Mouse (Mus musculus): ENCODE data around the gene Dtnbp1.

Dtnbp1 gene

DNA sequence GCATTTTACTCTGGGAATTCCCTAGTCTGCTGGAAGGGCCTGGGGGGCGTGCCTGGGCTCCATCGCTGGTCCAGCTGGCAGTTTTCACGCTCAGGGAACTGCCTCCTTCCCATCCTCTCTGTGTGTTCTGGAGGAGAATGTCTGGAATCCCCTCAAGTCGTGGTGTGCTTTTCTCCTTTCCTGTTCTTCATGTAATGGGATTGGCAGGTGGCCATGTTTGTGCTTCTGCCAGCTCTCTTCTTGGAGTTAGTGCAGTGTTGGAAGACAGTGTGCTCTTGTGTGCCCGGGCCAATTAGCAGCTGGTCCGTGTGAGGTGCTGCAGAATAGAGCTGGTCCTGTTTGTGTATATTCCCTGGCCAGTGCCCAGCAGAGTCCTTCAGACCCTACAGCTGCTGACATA, 94.2 kb downstream of the Dtnbp1 start:
- DNase-seq (ENCODE audit: low read depth in 1 of 2, low spot score in 2 of 2), result no peak

- DNase-seq (ENCODE audit: low read depth in 1 of 2, low spot score in 2 of 2), result no peak
Measured at GRCm38 (mm10) chr13:44906141-44906540, 95.8 kb downstream of the Dtnbp1 start.

- DNase-seq (ENCODE audit: low read depth in 1 of 2, low spot score in 2 of 2), result no peak
Measured at GRCm38 (mm10) chr13:44904271-44904670, 97.7 kb downstream of the Dtnbp1 start.

DNA sequence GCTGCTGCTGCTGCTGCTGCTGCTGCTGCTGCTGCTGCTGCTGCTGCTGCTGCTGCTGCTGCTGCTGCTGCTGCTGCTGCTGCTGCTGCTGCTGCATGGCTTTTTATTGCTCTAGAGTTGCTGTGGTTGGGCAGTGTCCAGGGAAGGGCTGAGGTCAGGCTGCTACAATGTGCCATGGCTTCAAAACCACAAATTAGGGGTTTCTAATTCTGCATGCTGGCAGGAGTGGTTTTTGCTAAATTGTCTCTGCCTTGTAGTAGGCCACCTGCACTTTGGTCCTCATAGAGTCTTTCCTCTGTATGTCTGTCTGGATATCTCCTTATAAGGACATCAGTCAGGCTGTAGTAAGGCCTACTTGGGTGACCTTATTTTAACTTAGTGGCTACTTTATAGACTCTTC, 98.5 kb downstream of the Dtnbp1 start:
- no peak for DNase-seq (ENCODE audit: low read depth in 1 of 2, low spot score in 2 of 2)

- no peak for DNase-seq (ENCODE audit: low read depth in 1 of 2, low spot score in 2 of 2)
Measured at GRCm38 (mm10) chr13:44902299-44902698, 99.6 kb downstream of the Dtnbp1 start.

GRCm38 (mm10) chr13:44896211-44896610, 105.7 kb downstream of the Dtnbp1 start:
- no peak for DNase-seq (ENCODE audit: low read depth in 1 of 2, low spot score in 2 of 2)

DNA sequence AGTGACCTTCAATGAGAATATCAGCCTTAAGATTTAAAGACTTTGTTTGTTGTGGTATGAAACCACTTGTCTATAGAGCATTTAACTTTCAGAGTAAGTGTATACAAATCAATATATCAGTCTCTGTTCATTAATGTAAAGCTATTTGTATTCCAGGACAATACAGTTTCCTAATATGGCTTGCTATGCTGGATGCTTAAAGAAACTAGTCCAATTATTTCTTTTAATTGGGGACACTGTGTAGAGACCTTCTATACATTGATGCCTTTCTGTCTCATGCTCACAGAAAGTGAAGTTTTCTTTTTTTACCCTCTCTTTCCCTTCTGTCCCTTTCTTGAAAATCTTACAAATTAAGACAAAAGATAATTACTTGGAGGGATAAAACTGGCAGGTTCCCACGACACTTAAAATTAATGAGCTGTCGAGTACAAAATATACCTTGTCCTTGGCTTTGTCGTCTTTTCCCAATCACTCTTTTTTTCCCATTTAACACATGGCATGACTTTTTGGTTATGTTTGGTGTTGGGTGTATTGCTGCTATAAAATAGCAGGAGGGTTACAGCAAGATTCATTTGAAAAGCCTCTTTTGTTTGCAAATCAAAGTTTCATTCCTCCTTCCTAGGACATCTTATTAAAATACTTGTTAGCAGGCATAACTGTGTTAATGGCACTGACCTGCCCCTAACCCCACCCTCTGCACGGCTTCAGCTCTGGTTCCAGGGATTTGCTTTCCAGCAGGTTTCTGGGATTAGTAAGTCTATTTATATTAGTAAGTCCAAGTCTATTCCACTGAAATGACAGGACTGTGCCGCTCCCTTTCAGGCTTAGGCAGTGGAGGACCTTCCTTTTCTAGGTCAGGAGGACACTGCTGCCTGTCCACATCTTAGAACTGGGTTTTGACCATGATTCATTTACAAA, 109.9 kb downstream of the Dtnbp1 start:
- no peak for DNase-seq (ENCODE audit: low read depth in 1 of 2, low spot score in 2 of 2)

GRCm38 (mm10) chr13:44890612-44891011, 111.3 kb downstream of the Dtnbp1 start:
- no peak for DNase-seq (ENCODE audit: low read depth in 1 of 2, low spot score in 2 of 2)

GRCm38 (mm10) chr13:44886221-44886620, 115.7 kb downstream of the Dtnbp1 start:
- no peak for DNase-seq (ENCODE audit: low read depth in 1 of 2, low spot score in 2 of 2)

DNA sequence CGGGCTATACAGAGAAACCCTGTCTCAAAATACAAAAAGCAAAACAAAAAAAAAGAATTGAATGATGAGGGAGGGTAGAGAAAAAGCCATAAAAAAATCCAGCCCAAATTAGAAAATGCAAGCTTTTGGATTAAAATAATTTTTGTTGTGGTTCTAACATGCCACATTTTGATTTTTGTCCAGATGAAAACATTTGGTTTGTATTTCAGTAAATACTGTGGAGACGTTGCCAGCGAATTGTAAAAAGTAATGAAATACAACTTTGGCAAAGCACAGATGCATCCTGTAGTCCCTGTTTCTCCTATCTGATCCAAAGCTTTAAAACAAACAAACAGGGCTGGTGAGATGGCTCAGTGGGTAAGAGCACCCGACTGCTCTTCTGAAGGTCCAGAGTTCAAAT, 120.9 kb downstream of the Dtnbp1 start:
- no peak for DNase-seq (ENCODE audit: low read depth in 1 of 2, low spot score in 2 of 2)

DNA sequence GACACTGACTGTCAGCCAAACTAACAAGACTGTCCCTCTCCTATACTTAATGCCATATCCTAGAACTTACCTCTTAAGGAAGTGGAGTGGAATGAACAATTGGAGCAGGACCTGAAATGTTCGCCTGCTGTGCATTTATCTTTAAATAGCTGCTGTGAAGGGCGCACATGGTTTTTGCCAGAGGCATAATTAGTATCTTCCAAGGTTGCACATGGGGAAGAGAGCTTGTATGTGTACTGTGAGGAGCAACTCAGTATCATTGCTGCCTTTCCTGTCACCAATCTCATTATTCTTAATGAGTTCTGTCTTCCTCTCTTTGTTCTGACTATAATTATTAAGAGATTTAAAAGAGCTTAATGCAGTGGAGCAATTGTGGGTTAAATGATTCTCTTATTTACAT, 125.1 kb downstream of the Dtnbp1 start:
- no peak for DNase-seq (ENCODE audit: low read depth in 1 of 2, low spot score in 2 of 2)

All from monocyte, adult 2 months (primary cell).